ENCODE assay signal across 8 mouse cellular contexts in genomic region chr5:97935140-97936129, GRCm38 (mm10).
DNase-seq lines count a peak whose midpoint lies in the region; ATAC-seq lines count a peak whose summit lies in the region.

No protein-coding gene starts in this region.

- no peak for ATAC-seq in erythroblast, adult 5-6 weeks (replicated peaks; ENCODE audit: low FRiP score, poor library complexity, severe bottlenecking)

- DNase-seq in ovary, adult 18-20 months (ENCODE audit: low spot score): peak; percentile 12
- no peak for DNase-seq in ovary, postnatal 10 days (ENCODE audit: low spot score)
- peak; percentile 73 for DNase-seq in embryo, embryonic 11 days
- DNase-seq in heart, postnatal 14 days: peak; percentile 8 to 19
- DNase-seq in layer of hippocampus, postnatal 25 days (ENCODE audit: extremely low spot score in 1 of 2, low spot score in 1 of 2): peak; percentile 27 to 33
- peak; percentile 57 for DNase-seq in lung, postnatal 10 days
- DNase-seq in right cerebral cortex, adult 2 months (ENCODE audit: low spot score in 2 of 2): peak; percentile 35 to 56

- intact Hi-C loops in heart, postnatal 14 days (cut with DNase I): no loop called here
